Mouse (Mus musculus) B cell, adult 2 months (primary cell): ENCODE measurements around the gene Slc51b.

ENCODE experiments used
- DNase-seq, 2 experiments: peaks; one replicate each; pipeline ENCODE4 v3.0.0; 2022

Slc51b gene

GRCm38 (mm10) chr9:65422760-65423501 is at the start of gene Slc51b:
Gene Slc51b (minus strand): TSS chr9:65422955.
- no peak for DNase-seq

DNA sequence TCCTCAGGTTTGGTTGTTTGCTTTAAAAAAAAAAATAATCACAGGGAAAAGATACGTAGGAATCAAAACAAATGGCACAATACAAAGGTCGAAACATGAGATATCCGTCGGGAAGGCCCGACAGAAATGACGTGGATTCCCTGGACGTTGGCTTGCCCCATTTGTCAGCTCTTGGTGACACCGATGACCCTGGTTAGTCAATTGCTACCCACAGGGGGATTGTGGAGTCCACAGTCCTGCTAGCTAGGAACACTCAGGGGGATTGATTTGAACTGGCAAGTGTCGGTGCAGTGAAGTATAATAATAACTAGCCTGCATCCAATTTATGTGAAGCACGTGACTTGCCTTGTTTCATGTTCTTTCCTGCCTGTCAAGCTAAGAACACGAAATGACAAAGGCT is 44.9 kb upstream of the Slc51b start:
- DNase-seq, result no peak

- no peak for DNase-seq
These were observed 42.5 kb upstream of the Slc51b start for GRCm38 (mm10) chr9:65465241-65465640.

GRCm38 (mm10) chr9:65464161-65464560 is 41.4 kb upstream of the Slc51b start:
- no peak for DNase-seq

DNA sequence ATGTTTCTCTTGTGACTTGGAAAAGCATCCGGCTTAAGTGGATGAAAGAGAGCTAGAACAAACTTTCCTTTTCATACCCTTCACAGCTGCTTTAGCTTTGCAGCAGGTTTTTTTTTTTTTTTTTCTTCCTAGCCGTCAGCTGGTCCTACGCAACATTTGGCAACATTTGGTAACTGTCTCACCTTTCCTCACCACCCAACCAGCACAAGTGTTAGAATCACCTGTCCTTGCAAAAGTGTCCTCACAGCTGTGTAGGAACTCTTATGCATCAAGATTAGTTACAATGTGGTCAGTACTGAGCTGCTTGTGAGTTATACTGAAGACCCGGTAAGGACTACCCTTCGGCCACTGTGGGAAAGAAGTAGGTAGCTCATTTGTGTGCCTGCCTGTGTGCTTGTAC is 39.8 kb upstream of the Slc51b start:
- DNase-seq, result no peak

DNA sequence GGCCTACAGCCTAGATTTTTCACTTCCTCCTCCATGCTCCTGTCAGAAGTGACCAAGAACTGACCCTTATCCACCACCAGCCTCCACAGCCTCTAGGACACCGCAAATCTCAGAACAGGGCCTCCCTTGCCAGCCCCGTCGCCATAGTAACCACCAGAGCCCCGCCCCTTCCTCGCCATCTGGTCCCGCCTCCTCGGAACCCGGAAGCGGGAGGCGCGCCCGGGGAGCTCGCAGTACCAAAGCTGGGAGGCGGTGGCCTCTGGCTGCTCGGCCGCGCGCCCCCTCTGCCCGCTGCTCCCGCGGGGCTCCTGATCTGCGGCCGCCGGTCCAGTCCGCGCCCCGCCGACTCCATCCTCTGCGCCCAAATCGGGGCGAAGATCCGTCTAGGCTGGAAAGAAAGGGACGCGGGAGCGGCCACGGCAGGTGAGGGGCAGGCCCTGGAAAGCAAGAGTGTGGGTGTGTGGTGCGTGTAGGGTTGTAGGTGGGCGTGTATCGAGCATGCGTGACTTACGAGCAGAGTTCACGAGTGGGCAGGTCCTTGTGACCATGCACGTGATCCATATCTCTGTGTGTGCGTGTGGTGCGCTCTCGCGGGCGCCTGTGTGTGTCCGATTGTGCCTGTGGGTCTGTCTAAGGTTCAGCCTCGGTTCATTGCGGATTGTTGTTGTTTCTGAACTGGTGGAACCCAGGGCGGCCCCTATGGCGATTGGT is 38.1 kb upstream of the Slc51b start, which contains the start of gene Spg21:
Gene Spg21 (plus strand): TSS at position 216 of the 711 bp plus-strand sequence.
- DNase-seq, result peak; percentile 99

DNA sequence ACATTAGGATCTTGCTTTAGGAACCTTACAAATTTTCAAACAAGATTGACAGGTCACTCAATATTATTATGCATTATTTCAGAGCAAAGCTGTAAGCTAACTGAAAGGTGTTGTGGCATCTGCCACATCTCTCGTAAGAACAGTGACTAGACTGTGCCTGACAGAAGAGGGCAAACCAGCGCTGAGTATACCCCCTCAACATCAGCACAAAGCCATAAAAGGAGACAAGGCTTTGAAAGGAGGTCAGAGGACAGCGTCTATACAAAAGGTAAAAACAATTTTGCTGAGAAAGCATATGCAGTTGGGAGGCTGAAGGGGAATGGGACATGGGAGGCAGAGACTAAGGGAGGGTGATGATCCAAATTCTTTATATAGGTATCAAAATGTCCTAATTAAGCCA is 37.4 kb upstream of the Slc51b start:
- DNase-seq, result no peak

- no peak for DNase-seq
These were observed 36.2 kb upstream of the Slc51b start for GRCm38 (mm10) chr9:65458975-65459374.

- no peak for DNase-seq
These were observed 25.2 kb upstream of the Slc51b start for GRCm38 (mm10) chr9:65447951-65448350.

GRCm38 (mm10) chr9:65444692-65445091 is 21.9 kb upstream of the Slc51b start:
- DNase-seq, result no peak

- DNase-seq, result peak; percentile 99
These were observed 13.0 kb upstream of the Slc51b start, which contains the start of gene Mtfmt for GRCm38 (mm10) chr9:65435671-65436301. Gene Mtfmt (plus strand): TSS chr9:65435782.

DNA sequence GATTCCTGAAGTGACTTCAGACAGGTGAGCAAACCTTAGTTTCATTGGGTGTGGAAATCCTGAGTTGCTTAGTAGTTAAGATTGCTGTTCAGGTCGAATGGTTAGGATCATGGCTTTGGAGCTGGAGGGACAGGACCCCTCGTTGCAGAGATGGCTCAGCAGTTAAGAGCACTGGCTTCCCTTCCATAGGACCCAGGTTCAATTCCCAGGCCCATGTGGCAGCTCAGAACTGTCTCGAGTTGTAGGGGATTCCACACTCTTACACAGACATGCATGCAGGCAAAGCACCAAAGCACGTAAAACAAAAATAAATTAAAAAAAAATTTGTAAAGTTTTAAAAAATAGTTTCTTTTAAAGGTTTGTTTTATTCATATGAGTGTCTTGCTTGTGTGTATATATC is 12.5 kb upstream of the Slc51b start:
- DNase-seq, result no peak

DNA sequence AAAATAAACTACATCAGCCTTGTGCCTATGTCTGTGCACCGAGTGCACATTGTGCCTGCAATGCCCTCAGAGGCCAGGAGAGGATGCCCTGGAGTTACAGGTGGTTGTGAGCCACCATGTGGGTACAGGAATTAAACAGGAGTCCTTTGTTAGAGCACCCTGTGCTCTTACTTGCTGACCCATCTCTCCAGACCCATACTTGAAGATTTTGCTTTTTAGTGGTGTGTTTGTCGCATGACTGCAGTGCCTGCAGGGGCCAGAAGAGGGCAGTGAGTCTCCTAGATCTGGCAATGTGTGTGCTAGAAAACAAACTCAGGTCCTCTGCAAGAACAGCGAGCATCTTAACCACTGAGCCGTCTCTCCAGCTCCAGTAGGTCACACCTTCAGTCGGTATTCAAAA is 11.4 kb upstream of the Slc51b start:
- DNase-seq, result peak; percentile 66 to 67

GRCm38 (mm10) chr9:65432236-65432635 is 9.5 kb upstream of the Slc51b start:
- peak; percentile 82 to 85 for DNase-seq

DNA sequence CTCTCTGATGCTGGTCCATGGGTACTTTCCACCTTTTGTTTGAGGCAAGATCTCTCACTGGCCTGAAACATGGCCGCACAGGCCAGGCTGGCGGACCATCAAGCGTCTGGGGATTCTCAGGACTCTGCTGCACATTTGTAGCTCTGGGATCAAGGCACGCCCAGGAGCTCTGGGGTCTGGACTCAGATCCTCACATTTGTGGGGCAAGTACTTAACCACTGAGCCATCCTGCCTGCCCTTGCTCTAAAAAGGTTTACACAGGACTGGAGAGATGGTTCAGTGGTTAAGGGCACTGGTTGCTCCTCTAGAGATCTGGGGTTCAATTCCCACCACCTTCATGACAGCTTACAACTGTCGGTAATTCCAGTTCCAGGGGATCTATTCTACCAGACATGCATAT is 8.2 kb upstream of the Slc51b start:
- DNase-seq, result no peak

DNA sequence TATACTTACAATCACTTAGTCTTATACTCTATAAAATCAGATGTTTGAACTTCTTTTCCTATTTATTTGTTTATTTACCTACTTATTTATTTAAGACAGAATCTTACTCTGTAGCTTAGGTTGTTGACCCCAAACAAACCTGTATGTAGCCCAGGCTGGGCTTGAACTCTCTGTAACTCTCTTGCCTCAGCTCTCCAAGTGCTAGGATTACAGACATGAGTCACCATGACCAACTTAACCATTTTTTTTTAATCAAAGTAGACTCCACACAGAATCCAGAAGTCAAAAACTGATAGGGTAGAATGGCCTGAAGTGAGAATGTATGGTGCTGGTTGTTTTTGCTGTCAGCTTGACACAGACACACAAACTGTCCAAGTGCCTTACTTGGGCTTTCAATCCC is 7.6 kb upstream of the Slc51b start:
- DNase-seq, result no peak

GRCm38 (mm10) chr9:65428003-65428402 is 5.2 kb upstream of the Slc51b start:
- no peak for DNase-seq

DNA sequence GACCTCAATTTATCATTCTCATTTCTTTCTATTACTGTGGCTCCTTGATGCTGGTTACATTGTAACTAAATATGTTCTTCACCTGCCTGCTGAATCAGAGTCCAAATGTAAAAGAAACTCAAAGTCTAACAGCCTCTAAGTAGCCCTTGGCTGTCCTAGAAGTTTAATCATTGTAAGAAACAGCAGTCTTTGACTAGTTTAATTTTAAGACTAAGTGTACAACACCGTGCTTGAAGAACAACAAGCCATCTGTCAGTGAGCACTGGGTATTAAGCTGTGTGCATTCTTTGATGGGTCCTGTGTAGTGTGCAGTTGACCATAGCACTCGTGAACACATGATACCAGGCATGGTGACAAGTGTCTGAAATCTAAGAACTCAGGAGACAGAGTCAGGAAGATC is 4.8 kb upstream of the Slc51b start:
- DNase-seq, result no peak

DNA sequence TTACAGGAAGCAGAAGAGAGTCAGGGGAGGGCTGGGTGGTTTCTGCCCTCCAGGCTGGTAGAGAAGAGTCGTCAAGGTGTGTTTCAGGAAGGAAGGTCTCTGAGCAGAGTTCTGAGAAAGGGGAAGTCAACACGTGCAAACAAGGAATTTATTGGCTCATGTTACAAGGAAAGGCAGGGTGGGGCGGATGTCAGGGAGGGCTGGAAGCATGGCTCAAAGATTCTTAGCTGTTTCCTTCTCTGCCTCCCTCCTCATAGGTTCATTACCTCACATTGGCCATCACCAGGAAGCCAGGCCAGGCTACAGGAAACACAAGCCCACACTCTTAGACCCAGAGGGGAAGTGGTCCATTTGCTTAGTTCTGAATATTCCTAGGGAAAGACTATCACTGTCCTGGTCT is 1.6 kb upstream of the Slc51b start:
- no peak for DNase-seq

- no peak for DNase-seq
These were observed 3.1 kb downstream of the Slc51b start for GRCm38 (mm10) chr9:65419633-65420032.

- no peak for DNase-seq
These were observed 5.0 kb downstream of the Slc51b start for GRCm38 (mm10) chr9:65417738-65418137.

DNA sequence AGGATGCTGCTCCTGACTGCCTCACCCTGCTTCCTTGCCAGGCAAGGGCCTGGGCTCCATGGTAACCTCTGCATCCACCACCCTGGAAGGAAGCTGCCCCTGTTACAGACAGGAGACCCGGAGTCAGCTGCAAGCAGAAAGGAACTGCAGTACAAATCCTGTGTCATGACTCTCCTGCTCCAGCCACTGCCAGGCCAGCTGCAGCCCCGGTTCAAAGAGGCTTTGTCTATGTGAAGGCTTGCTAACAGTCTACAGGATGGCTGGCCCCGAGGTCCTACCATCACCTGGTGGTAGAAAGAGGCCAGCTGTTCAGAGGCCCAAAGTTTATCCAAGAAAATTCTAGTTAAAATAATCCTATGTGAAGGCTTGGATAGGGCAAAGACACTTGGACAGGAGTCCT is 11.4 kb downstream of the Slc51b start:
- DNase-seq, result no peak

GRCm38 (mm10) chr9:65410378-65410777 is 12.4 kb downstream of the Slc51b start:
- DNase-seq, result no peak

DNA sequence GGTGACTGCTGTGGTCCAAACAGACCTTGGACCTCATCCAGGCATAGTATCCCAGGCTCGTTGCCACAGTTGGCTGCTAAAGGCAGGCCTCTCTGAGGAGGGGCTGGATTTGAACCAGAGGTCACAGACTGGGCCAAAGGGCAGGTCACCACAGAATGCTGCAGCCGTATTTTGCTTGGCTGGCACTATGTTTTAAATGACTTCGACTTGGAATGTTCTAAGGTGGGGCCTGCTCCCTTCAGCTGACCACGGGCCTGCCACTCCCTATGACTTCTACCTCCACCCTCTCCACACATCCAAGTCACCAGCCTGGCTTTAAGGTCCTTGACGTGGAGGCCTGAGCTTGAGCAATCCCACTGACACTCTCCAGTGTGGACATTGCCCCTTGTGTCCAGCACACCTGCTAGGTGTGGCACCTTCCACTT is 13.9 kb downstream of the Slc51b start:
- DNase-seq, result no peak
